Mouse (Mus musculus): ENCODE data around the gene Gbp3.
"Not testable (repeated sequence)": the region's sequence is repeated elsewhere in the genome, so short reads cannot be mapped to it uniquely, and the experiment has no call there.

Gene Gbp3

GRCm38 (mm10) chr3:142559632-142560228 lies at the start of gene Gbp3:
Gene Gbp3, plus strand, starts transcription at chr3:142560026.
- DNase-seq (ENCODE audit: low read depth, low spot score): no peak

GRCm38 (mm10) chr3:142528116-142528515 lies 31.7 kb upstream of the Gbp3 start:
- DNase-seq (ENCODE audit: low read depth, low spot score): no peak

GRCm38 (mm10) chr3:142529597-142529996 lies 30.2 kb upstream of the Gbp3 start:
- DNase-seq (ENCODE audit: low read depth, low spot score): no peak

GRCm38 (mm10) chr3:142530087-142530953 lies 29.5 kb upstream of the Gbp3 start, which contains the start of gene Gbp7:
Gene Gbp7, plus strand, starts transcription at chr3:142530342.
- DNase-seq (ENCODE audit: low read depth, low spot score): peak; percentile 62

- DNase-seq (ENCODE audit: low read depth, low spot score): no peak
These were observed 28.2 kb upstream of the Gbp3 start for GRCm38 (mm10) chr3:142531595-142531994.

- DNase-seq (ENCODE audit: low read depth, low spot score): no peak
These were observed 26.6 kb upstream of the Gbp3 start for GRCm38 (mm10) chr3:142533185-142533584.

GRCm38 (mm10) chr3:142535667-142536066 lies 24.2 kb upstream of the Gbp3 start:
- DNase-seq (ENCODE audit: low read depth, low spot score): no peak

- DNase-seq (ENCODE audit: low read depth, low spot score): no peak
These were observed 18.4 kb upstream of the Gbp3 start for GRCm38 (mm10) chr3:142541391-142541790.

GRCm38 (mm10) chr3:142542776-142543175 lies 17.1 kb upstream of the Gbp3 start:
- DNase-seq (ENCODE audit: low read depth, low spot score): not testable (repeated sequence)

- DNase-seq (ENCODE audit: low read depth, low spot score): no peak
These were observed 13.1 kb upstream of the Gbp3 start for GRCm38 (mm10) chr3:142546690-142547089.

- DNase-seq (ENCODE audit: low read depth, low spot score): no peak
These were observed 9.7 kb upstream of the Gbp3 start for GRCm38 (mm10) chr3:142550052-142550676.

GRCm38 (mm10) chr3:142554601-142555000 lies 5.2 kb upstream of the Gbp3 start:
- DNase-seq (ENCODE audit: low read depth, low spot score): no peak

GRCm38 (mm10) chr3:142555623-142556022 lies 4.2 kb upstream of the Gbp3 start:
- DNase-seq (ENCODE audit: low read depth, low spot score): no peak

- DNase-seq (ENCODE audit: low read depth, low spot score): peak; percentile 96
These were observed 596 bp downstream of the Gbp3 start for GRCm38 (mm10) chr3:142560296-142560948.

- no peak for DNase-seq (ENCODE audit: low read depth, low spot score)
These were observed 1.3 kb downstream of the Gbp3 start for GRCm38 (mm10) chr3:142561045-142561646.

GRCm38 (mm10) chr3:142561666-142562065 lies 1.8 kb downstream of the Gbp3 start:
- no peak for DNase-seq (ENCODE audit: low read depth, low spot score)

- DNase-seq (ENCODE audit: low read depth, low spot score): not testable (repeated sequence)
These were observed 7.7 kb downstream of the Gbp3 start for GRCm38 (mm10) chr3:142567490-142567889.

GRCm38 (mm10) chr3:142570738-142571137 lies 10.9 kb downstream of the Gbp3 start:
- DNase-seq (ENCODE audit: low read depth, low spot score): no peak

GRCm38 (mm10) chr3:142577108-142577507 lies 17.3 kb downstream of the Gbp3 start:
- DNase-seq (ENCODE audit: low read depth, low spot score): peak; percentile 55

- no peak for DNase-seq (ENCODE audit: low read depth, low spot score)
These were observed 18.5 kb downstream of the Gbp3 start for GRCm38 (mm10) chr3:142578342-142578741.

- no peak for DNase-seq (ENCODE audit: low read depth, low spot score)
These were observed 23.2 kb downstream of the Gbp3 start for GRCm38 (mm10) chr3:142583067-142583466.
